Mouse (Mus musculus) embryonic facial prominence, embryonic 13.5 days (tissue): ENCODE data around the gene Pax2. TPM values are rescaled to one million over a fixed set of nuclear protein-coding genes. Genes with fewer than 3 reads are reported as not detected.

Experiments used
- ATAC-seq: fragments of 200-750 bp; cut with Nextera tagmentation; 2 replicates; pipeline ENCODE4 v1.8.0; 2017; ENCODE audit warnings: low read depth; ENCODE audit not compliant: insufficient number of reproducible peaks, insufficient read depth, low FRiP score, low TSS enrichment
- H3K27ac ChIP-seq: fragments of 300-500 bp; sonication (generic); 2 replicates; pipeline ENCODE4 v1.5.1; 2015; ENCODE audit warnings: moderate library complexity, mild to moderate bottlenecking, inconsistent platforms
- H3K27me3 ChIP-seq: fragments of 300-500 bp; sonication (generic); 2 replicates; pipeline ENCODE4 v1.6.1; 2015; ENCODE audit warnings: mild to moderate bottlenecking, inconsistent platforms
- H3K36me3 ChIP-seq: fragments of 300-500 bp; sonication (generic); 2 replicates; pipeline ENCODE4 v1.6.1; 2015; ENCODE audit warnings: mild to moderate bottlenecking, inconsistent platforms
- H3K4me1 ChIP-seq: fragments of 300-500 bp; sonication (generic); 2 replicates; pipeline ENCODE4 v1.6.1; 2015; ENCODE audit warnings: inconsistent platforms
- H3K4me2 ChIP-seq: fragments of 300-500 bp; sonication (generic); 2 replicates; pipeline ENCODE4 v1.6.1; 2015; ENCODE audit warnings: moderate library complexity, mild to moderate bottlenecking, inconsistent platforms
- H3K4me3 ChIP-seq: fragments of 300-500 bp; sonication (generic); 2 replicates; pipeline ENCODE4 v1.5.1; 2015; ENCODE audit warnings: mild to moderate bottlenecking, inconsistent platforms
- H3K9ac ChIP-seq: fragments of 300-500 bp; sonication (generic); 2 replicates; pipeline ENCODE4 v1.6.1; 2015; ENCODE audit warnings: mild to moderate bottlenecking, inconsistent platforms
- H3K9me3 ChIP-seq: fragments of 300-500 bp; sonication (generic); 2 replicates; pipeline ENCODE4 v1.6.1; 2016; ENCODE audit warnings: inconsistent platforms
- WGBS: fragments of 180-500 bp; shearing (Covaris S2); methylation state at CpG from one replicate; pipeline ENCODE4 v1.1.7; 2015; ENCODE audit warnings: mixed read lengths; 5-methylcytosine and 5-hydroxymethylcytosine counted together
- polyA plus RNA-seq: library from polyadenylated mRNA; unstranded; fragments of >200 nt; fragmentation: Nextera tagmentation; extraction: Ambion mirVana; gene quantifications from 2 replicates; pipeline ENCODE4 v1.2.1, GENCODE M21; 2015

Gene Pax2
- polyA plus RNA-seq, 1 experiment from 2014 or later: 0.22 TPM

- Histone ChIP-seq H3K4me3 (no peak overlapping the region), H3K9ac (no peak overlapping the region), H3K27ac (no peak overlapping the region), H3K27me3 (peaks cover 14% of the 10 kb centered on the region; the same call in 1 of the 2 replicates), H3K9me3 (no peaks in the 10 kb centered on the region), H3K4me1 (peaks cover 18% of the 10 kb centered on the region; the same call in 1 of the 2 replicates), H3K4me2 (no peak overlapping the region), H3K36me3 (no peaks in the 10 kb centered on the region)
- 19% methylated on average over 21 of the region's 21 CpGs for WGBS
- no peak for ATAC-seq
Observed at GRCm38 (mm10) chr19:44797110-44798060, 41.5 kb downstream of the Pax2 start.

GRCm38 (mm10) chr19:44798731-44799130 lies 42.9 kb downstream of the Pax2 start:
- peaks cover 20% of the 10 kb centered on the region; the same call in 1 of the 2 replicates for H3K4me1 ChIP-seq
- peaks cover 23% of the 10 kb centered on the region; the same call in 1 of the 2 replicates for H3K27me3 ChIP-seq
- no peak overlapping the region for H3K27ac ChIP-seq
- 89% methylated on average over 6 of the region's 6 CpGs for WGBS
- H3K36me3 ChIP-seq: no peaks in the 10 kb centered on the region
- no peaks in the 10 kb centered on the region for H3K9me3 ChIP-seq
- H3K4me3 ChIP-seq: no peak overlapping the region
- H3K4me2 ChIP-seq: no peak overlapping the region
- H3K9ac ChIP-seq: no peak overlapping the region
- no peak for ATAC-seq

DNA sequence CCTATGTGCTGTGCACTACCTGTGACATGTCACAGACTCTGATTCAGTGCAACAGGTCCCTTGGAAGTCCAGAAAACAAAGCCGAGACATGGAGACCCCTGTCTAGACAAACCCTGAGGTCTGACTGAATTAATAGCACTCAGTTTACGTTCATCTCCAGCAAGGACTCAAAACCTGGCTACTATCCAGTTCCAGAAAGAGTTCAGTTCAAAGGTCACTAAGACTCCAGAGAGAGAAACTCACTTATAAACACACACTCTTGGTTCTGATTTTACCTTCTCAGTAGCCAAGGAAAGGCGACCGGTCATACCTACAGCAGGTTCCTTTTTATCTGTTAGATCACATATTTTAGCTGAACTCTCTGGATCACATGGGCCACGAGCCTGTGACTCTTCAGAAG lies 43.3 kb downstream of the Pax2 start:
- no peak overlapping the region for H3K4me2 ChIP-seq
- ATAC-seq: no peak
- 50% methylated on average over 5 of the region's 5 CpGs for WGBS
- H3K4me3 ChIP-seq: no peak overlapping the region
- peaks cover 23% of the 10 kb centered on the region; the same call in 1 of the 2 replicates for H3K27me3 ChIP-seq
- H3K9ac ChIP-seq: no peak overlapping the region
- H3K4me1 ChIP-seq: peaks cover 20% of the 10 kb centered on the region; the same call in 1 of the 2 replicates
- H3K36me3 ChIP-seq: no peaks in the 10 kb centered on the region
- H3K27ac ChIP-seq: no peak overlapping the region
- no peaks in the 10 kb centered on the region for H3K9me3 ChIP-seq

GRCm38 (mm10) chr19:44800327-44800726 lies 44.5 kb downstream of the Pax2 start:
- H3K4me3 ChIP-seq: no peak overlapping the region
- no peak overlapping the region for H3K9ac ChIP-seq
- no peaks in the 10 kb centered on the region for H3K36me3 ChIP-seq
- H3K4me2 ChIP-seq: no peak overlapping the region
- peaks cover 23% of the 10 kb centered on the region for H3K27me3 ChIP-seq
- peaks cover 20% of the 10 kb centered on the region; the same call in 1 of the 2 replicates for H3K4me1 ChIP-seq
- ATAC-seq: no peak
- no peaks in the 10 kb centered on the region for H3K9me3 ChIP-seq
- no peak overlapping the region for H3K27ac ChIP-seq
- WGBS: 31% methylated on average over 6 of the region's 6 CpGs

GRCm38 (mm10) chr19:44808734-44809133 lies 52.9 kb downstream of the Pax2 start:
- Histone ChIP-seq H3K9ac (no peak overlapping the region), H3K4me1 (0 out of 2 replicates have a peak, but pooled peaks cover 4% of the 10 kb centered on the region), H3K4me2 (no peak overlapping the region), H3K4me3 (no peak overlapping the region), H3K9me3 (no peaks in the 10 kb centered on the region), H3K27ac (no peak overlapping the region), H3K27me3 (peaks cover 20% of the 10 kb centered on the region), H3K36me3 (no peaks in the 10 kb centered on the region)
- no peak for ATAC-seq
- 6% methylated on average over 8 of the region's 8 CpGs for WGBS

DNA sequence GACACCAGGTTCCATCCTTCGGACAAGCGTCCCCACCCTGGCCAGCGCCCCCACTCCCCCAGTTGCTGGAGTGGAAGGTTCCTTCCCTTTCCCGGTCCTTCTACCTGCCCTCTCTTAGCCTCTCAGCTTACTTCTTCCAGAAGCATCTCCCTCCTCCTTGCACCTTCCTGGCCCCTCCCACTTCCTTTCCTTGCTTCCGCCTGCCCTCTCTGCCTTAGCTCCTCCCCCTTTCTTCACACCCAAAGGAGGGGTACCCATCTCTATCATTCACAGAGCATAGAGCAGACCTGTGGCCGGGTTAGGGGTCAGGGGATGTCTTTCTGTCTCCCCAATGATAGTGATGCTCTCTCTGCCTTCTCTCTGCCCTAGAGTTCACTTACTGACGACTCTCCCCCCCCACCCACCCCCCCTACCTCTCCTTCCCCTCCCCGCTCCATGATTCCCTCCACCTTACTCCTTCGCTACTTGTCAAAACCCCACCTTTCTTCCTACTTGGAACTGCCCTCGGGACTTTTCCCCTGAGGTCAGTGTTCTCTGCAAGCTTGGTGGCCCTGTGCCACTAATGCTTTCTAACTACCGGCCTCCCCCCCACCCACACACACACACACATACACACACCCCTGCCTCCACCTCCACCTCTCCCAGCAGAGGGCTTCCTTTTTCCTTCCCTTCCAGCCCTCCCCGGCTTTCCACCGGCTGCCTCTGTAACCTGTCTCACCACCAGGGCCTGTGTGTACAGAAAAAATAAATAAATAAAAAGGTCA lies 57.0 kb downstream of the Pax2 start:
- no peak overlapping the region for H3K4me2 ChIP-seq
- H3K4me3 ChIP-seq: no peak overlapping the region
- no peaks in the 10 kb centered on the region for H3K9me3 ChIP-seq
- 0 out of 2 replicates have a peak, but pooled peaks cover 4% of the 10 kb centered on the region for H3K4me1 ChIP-seq
- ATAC-seq: no peak
- H3K36me3 ChIP-seq: no peaks in the 10 kb centered on the region
- H3K9ac ChIP-seq: no peak overlapping the region
- H3K27ac ChIP-seq: no peak overlapping the region
- WGBS: 56% methylated on average over 13 of the region's 13 CpGs
- H3K27me3 ChIP-seq: peaks cover 23% of the 10 kb centered on the region

DNA sequence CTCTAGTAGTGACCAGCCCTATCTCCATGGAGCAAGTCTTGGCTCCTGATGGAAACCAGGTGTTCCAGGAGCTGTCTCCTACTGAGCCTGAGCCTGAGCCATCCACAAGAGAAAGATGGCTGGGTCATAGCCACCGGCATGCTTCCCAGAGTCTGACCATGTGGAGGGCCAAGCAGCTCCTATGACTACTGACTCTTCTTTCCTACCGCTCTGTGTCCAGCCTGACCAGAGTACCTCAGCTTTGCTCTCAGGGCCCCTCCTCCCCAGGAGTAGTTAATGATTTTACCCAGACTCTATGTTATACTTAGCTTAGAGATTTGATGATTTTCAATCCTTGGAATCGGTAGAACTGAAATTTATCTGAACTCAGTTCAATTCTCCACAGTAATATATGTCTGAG lies 59.3 kb downstream of the Pax2 start:
- ATAC-seq: no peak
- Histone ChIP-seq H3K4me2 (no peak overlapping the region), H3K9me3 (no peaks in the 10 kb centered on the region), H3K27me3 (peaks cover 20% of the 10 kb centered on the region), H3K4me1 (no peaks in the 10 kb centered on the region), H3K36me3 (no peaks in the 10 kb centered on the region), H3K27ac (no peak overlapping the region), H3K4me3 (no peak overlapping the region), H3K9ac (no peak overlapping the region)
- 88% methylated on average over 3 of the region's 3 CpGs for WGBS

DNA sequence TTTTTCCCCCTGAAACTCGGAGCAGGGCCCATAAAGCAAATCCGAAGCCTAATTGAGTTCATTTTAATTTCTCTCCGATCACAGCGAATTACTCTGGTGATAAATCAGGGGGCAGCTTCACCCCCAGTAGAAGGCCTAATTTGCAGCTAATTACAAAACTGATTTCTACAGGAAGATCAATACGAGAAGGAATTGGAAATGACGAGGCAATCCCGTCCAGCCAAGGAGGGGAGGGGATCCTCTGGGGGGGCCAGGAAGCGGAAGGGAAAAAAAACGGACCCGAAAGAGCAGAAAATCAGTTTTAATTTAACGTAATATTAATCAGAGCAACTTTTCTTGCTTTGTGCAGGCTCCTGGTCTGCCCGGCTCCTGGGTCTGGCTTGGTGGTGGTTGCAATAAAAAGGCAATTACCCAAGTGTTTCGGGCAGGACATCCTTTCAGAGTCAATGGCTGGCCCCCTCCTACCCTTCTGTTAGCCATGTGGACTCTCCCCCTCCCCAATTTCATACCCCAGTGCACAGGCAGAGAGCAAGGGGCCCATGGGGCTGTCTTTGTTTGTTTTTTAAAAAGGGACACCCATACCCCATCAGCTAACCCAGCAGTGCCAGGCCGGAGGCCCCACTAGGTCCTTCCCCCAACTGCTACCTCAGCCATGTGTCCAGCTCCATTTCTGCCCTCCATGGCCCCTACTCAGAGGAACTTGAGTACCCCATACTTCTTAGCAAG lies 61.7 kb downstream of the Pax2 start:
- ATAC-seq: no peak
- no peak overlapping the region for H3K4me2 ChIP-seq
- H3K4me1 ChIP-seq: no peaks in the 10 kb centered on the region
- H3K27me3 ChIP-seq: peaks cover 32% of the 10 kb centered on the region
- no peak overlapping the region for H3K9ac ChIP-seq
- WGBS: 59% methylated on average over 14 of the region's 14 CpGs
- H3K36me3 ChIP-seq: no peaks in the 10 kb centered on the region
- no peaks in the 10 kb centered on the region for H3K9me3 ChIP-seq
- H3K27ac ChIP-seq: no peak overlapping the region
- no peak overlapping the region for H3K4me3 ChIP-seq

- Histone ChIP-seq H3K9ac (no peak overlapping the region), H3K27me3 (peaks cover 36% of the 10 kb centered on the region), H3K9me3 (no peaks in the 10 kb centered on the region), H3K27ac (no peak overlapping the region), H3K4me1 (no peaks in the 10 kb centered on the region), H3K4me3 (no peak overlapping the region), H3K36me3 (no peaks in the 10 kb centered on the region), H3K4me2 (no peak overlapping the region)
- no peak for ATAC-seq
- WGBS: 82% methylated on average over 6 of the region's 6 CpGs
Observed at GRCm38 (mm10) chr19:44818676-44819075, 62.8 kb downstream of the Pax2 start.

DNA sequence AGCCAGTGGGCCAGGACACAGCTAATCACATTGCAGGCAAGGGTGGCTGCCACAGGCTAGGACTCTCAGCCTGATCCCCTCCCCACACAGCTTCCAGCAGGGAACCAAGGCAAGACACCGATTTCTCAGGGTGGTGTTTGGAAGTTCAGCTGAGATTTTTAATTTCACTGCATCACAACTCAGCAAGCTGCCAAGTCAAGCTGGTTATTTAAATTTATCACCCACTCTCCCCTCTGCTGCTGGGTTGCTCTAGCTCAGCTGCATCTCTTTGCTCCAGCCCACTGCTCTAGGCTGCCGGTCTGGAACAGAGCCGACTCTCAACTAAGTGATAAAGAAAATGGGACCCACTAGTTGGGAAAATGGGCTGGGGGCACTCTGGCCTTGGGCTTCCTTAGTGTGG lies 65.7 kb downstream of the Pax2 start:
- Histone ChIP-seq H3K9ac (no peak overlapping the region), H3K27ac (no peak overlapping the region), H3K4me1 (peaks cover 15% of the 10 kb centered on the region), H3K36me3 (no peaks in the 10 kb centered on the region), H3K4me3 (no peak overlapping the region), H3K9me3 (no peaks in the 10 kb centered on the region), H3K27me3 (peaks cover 48% of the 10 kb centered on the region), H3K4me2 (no peak overlapping the region)
- WGBS: 69% methylated on average over 3 of the region's 3 CpGs
- no peak for ATAC-seq

DNA sequence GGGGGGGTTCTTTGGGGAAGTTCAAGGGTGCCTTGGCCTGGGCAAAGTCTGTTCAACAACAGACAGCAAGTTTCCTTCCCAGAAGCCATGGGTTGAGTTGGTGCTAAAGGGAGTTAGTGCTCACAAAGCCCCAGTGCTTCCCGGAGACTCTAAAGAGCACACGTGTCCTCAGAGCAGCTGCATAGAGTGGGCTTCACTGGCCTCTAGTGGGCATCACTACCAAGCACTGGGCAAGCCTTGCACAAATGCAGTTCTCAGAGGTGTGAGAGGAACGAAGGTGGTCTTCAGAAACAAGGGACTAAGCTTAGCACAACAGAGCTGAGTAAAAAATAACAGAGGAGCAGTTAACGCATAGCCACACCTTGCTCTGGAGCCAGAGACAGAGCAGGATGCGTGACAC lies 66.5 kb downstream of the Pax2 start:
- ATAC-seq: no peak
- H3K27ac ChIP-seq: no peak overlapping the region
- WGBS: 81% methylated on average over 5 of the region's 5 CpGs
- no peak overlapping the region for H3K4me3 ChIP-seq
- H3K36me3 ChIP-seq: no peaks in the 10 kb centered on the region
- peaks cover 15% of the 10 kb centered on the region for H3K4me1 ChIP-seq
- H3K4me2 ChIP-seq: no peak overlapping the region
- H3K9ac ChIP-seq: no peak overlapping the region
- H3K9me3 ChIP-seq: no peaks in the 10 kb centered on the region
- peaks cover 49% of the 10 kb centered on the region for H3K27me3 ChIP-seq
